Mouse (Mus musculus): ENCODE results near the gene Btbd35f2. TPM values are rescaled to one million over a fixed set of nuclear protein-coding genes. Genes with fewer than 3 reads are reported as not detected.

The Btbd35f2 gene
- not detected for total RNA-seq (2023)

DNA sequence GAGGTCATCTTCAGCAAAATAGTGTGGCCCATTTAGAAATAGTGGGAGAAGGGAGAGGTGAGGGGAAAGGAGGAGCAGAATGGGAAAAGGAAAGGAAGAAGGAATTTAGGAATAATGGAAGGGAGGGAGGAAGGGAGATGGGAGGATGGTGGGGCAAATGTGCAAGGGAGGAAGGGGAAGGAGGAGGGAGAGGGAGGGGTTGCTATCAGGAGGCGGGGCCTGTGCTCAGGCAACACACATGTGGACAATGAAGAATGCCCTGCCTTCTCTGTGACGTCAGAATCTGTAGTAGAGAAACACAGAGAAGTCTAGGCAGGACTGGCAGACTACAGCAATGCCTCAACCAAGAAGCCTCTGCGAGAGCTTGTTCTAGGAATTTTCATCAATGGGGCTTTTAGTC is at the start of gene Btbd35f2:
Gene Btbd35f2, plus strand, starts transcription at position 301 of the 400 bp plus-strand sequence.

Other genes starting within 250 kb of the Btbd35f2 start
- not detected for gene Btbd35f22, start 230.6 kb upstream of the Btbd35f2 start, total RNA-seq (2023)